Mouse (Mus musculus) cerebellum, adult (tissue): Measurements from ENCODE around the gene Cyp11a1.

Experiments used
- ATAC-seq: cut with Nextera tagmentation; 2 replicates; pipeline ENCODE4 v1.9.2; 2017; ENCODE audit warnings: mild to moderate bottlenecking, moderate library complexity, mixed read lengths; ENCODE audit not compliant: insufficient number of reproducible peaks, low FRiP score, low TSS enrichment

Gene Cyp11a1

DNA sequence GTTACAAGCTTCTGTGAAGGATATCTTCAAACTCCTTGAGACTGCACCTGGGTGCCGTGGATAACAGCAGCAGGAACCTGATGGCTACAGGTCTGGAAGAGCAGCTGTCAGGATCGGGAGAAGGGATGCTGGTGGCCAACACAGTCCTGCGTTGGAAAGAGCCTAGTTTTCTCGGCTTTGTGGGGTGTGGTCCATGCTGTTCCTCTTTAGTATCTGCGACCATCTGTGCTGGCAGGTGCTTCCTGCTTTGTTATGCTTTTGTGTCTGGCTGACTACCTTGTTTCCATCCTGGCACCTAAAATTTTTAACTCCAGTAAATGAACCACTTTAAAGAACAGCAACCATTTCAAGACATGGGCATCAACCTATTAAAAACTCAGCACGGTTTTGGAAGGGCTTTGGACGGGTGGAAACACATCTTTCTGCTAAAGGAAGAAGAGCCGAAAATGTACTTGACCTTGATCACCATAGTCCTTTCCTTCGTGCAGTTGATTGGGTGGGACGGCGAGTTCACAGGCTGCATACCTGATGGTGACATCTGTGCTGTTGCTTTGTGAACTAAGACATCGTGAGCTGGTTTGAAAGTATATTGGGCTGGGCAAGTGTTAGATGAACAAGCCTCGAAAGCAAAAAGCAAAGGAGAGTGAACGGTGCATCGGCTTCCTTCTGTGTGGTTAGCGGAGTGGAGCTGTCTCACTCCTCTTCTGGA lies at the start of gene Cyp11a1:
Gene Cyp11a1 (plus strand): TSS at position 659 of the 709 bp plus-strand sequence.
- ATAC-seq = no peak

DNA sequence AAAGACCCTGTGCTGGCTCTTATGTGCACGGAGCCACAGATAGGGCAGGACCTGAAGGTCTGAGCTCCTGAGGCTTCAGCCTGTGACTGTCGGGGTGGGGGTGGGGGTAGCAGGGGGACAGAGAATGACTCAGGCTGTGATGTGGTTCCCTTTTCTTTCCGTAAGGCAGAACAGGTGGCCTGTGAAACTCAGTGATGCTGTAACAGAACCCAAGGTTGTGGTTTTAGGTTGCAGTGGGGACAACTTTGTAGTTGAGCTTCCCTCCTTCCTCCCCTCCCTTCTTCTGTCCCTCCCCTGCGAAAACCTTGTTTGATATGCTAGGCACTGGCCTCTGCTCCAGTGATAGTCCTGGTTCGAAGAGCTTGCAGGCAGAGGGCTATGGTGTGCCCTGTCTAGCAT lies 49.4 kb upstream of the Cyp11a1 start:
- no peak for ATAC-seq

GRCm38 (mm10) chr9:57958615-57959014 lies 47.6 kb upstream of the Cyp11a1 start:
- ATAC-seq = no peak

GRCm38 (mm10) chr9:57959399-57959798 lies 46.8 kb upstream of the Cyp11a1 start:
- ATAC-seq = no peak

- no peak for ATAC-seq
These were observed 46.0 kb upstream of the Cyp11a1 start for GRCm38 (mm10) chr9:57959886-57960866.

- no peak for ATAC-seq
These were observed 45.0 kb upstream of the Cyp11a1 start for GRCm38 (mm10) chr9:57961226-57961625.

DNA sequence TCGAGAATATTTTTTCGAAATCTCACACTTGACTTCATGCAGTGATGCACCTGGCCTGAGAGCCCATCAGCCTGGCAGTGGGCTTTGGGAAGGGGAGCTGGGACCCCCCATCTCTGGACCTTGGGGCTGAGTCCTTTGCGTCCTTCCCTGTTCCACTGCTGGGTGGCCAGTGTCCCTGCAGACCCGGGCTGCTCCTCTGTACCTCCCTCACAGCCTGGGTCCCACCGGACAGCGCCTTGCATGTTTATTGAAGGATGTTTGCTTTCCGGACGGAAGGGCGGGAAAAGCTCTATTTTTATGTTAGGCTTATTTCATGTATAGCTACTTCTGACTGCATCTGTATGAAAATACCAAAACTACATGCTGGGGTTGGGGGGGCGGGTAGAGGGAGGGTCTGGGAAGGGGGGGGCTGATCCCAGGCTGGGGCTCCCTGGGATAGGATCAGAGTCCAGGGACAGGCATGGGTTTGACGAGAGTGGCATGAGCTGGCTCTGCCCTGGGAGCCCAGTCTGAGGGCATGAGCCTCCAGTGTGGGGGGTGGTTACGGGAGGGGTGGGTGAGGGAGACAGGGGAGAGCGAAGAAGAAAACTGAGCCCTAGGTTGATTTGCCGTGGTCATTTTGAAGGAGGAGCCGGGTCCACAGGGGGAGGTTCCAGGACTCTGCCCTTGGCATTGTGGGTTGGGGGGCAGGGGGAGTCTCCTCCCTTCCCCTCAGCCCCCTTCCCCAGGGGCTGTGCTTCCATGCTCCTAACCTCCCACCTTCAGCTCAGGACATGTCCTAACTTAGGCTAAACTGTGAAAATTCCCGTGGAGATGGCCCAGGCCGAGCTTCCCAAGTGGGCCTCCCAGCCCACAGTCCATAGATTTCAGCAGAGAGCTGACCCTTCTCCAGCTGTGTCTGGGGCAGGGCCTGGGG lies 44.1 kb upstream of the Cyp11a1 start:
- no peak for ATAC-seq

DNA sequence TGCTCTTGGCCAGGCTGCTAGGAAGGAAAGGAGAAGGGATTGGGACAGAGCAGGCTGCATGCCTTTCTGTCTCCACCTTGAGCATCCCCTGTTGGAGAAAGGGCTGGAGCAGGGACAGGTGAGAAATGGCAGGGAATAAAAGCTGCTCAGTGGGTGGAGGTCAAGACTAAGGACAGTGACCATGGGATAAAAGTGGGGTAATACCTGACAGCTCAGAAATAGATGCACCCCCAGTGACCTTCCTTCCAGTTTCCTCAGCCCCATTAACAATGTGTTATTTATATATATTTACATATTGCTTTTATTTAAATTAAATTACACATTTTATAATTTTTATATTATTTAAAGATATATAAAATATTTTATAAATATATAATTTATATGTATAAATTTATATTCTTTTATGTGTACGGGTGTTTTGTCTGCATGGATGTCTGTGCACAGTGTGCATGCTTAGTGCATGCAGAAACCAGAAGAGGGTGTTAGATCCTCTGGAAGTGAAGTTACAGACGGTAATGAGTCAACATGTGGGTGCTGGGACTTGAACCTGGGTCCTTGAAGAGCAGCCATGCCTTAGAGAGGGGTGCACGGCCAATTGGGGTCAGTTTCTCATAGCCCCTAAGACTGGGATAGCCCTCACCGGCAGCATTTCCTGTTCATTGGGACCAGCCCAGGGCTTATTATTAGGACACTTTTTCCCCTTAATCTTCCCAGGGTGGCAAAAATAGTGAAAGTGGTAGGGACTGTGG lies 42.8 kb upstream of the Cyp11a1 start:
- no peak for ATAC-seq

- no peak for ATAC-seq
These were observed 42.2 kb upstream of the Cyp11a1 start for GRCm38 (mm10) chr9:57963998-57964395.

DNA sequence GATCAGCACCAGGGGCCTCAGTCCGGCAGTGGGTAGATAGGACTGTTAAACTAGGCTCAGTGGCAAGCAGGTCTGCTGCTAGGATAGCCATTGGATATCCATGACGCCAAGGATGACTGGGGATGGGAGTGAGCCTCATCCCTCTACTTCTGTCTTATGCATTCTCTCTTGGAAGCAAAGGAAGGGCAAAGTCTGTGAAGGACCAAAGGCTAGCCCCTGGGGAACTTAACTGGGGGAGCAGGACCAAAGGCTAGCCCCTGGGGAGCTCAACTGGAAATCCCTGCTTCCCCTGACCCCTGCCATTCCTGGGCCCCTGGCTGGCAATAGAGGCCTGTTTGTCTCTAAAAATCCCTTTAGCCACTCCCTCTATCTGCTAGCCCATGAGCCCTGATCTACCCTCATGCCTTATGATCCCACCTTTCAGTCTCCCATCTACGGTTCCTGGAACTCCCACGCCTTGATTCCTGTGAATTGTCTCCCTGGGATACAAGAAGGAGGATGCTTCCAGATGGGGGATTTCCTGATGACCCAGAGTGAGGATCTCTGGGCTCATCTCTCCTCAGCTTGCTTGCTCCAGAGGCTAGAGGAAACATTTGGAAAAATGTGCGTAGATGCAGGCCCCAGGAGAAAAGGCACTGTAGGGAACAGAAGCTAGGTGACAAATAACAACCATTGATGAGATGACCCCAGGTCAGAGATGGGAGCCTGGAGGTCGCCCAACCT lies 41.5 kb upstream of the Cyp11a1 start:
- ATAC-seq = no peak

- no peak for ATAC-seq
These were observed 40.7 kb upstream of the Cyp11a1 start for GRCm38 (mm10) chr9:57965281-57966185.

- peak; percentile 83 for ATAC-seq
These were observed 38.8 kb upstream of the Cyp11a1 start for GRCm38 (mm10) chr9:57967237-57967960.

DNA sequence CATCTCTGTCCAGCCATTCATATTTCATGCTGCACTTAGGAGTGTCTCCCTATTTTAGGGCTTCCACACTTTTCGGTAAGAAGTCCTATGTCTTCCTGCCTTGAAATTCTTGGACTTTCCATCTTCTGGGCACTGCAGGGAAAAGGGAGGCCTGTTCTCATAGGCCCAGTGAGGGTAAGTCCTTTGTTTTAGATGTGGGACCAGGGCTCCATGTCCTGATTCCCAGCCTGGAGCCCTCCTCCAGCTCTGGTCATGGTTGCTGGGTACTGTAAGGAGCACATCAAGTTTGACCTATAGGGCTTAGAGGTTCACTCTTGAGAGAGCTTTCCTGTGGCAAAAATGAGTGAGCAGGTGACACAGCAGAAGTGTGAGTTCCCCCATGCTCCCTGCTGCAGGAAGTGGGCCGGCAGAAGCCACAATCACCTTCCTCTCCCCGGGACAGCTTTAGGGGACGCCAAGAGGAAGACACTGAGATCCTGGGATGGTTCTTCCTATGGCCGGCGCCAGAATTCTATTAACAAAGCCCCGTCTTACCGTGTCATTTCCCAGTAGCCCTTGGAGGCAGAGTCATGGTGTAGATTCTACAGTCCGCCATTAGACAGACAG lies 37.9 kb upstream of the Cyp11a1 start:
- ATAC-seq = no peak

DNA sequence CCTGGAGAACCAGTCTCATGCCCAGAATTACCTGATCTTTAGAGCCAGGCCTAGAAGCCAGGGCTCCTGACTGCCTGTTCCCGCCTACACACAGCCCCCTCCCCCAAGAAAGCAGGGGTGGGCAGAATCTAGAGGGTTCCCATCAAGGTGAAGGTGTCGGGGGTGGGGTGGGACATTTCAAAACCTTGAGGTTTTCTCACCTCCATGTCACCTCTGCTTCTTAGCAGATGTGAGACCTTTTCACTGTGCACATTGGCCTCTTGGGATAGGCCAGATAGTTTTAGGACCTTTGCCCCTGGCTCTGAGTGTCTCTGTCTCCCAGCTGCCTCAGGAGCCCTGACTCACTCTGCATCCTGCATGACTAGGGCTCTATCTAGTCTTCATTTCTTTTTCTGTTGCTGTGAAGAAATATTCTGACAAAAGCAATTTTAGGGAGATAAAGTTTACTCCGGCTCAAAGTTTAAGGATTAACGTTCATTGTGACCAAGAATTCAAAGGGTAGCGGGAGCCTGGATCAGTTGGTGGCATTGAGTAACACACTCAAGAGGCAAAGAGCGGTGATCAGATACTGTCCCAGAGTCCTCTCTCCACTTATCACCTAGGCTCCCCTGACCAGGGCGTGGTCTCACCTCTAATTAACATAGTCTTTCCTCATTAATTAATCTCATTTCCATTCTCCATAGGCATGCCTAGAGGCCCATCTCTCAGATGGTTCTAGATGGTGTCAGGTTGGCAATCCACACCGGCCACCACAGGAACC lies 37.2 kb upstream of the Cyp11a1 start:
- no peak for ATAC-seq

DNA sequence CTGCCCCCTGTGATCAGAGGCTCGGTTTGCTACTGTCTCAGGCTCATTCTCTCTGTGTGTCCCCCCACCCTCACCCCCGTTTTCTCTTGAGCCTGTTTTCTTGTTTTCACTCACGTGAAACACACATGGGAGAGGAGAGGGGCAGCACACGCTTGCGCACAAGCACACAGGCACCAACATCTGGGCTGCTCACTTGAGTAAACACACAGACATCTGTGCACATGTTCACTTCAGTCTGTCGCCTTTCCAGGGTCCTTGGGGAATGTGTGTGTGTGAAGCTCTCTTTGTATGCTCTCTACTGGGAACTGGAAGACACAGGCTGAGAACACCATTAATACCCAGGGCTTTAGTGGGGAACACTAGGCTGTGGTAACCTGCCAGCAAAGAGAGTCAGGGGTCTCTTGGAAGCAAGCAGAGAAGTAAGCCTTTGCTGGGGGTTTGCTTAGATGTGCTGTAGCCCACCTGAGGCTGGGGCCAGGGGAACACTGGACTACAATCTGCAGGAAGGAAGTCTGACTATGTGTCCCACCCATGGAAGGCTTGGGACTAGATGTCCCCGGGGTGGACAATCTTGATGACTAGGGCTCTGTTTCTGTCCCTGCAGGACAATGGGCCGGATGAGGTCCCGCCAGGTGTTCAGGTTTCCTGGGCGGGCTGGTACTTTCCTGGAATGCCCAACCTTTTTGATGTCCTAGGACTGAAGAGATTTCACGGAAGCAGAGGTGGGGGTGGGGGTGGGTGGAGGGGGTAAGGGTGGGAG lies 36.3 kb upstream of the Cyp11a1 start:
- no peak for ATAC-seq

DNA sequence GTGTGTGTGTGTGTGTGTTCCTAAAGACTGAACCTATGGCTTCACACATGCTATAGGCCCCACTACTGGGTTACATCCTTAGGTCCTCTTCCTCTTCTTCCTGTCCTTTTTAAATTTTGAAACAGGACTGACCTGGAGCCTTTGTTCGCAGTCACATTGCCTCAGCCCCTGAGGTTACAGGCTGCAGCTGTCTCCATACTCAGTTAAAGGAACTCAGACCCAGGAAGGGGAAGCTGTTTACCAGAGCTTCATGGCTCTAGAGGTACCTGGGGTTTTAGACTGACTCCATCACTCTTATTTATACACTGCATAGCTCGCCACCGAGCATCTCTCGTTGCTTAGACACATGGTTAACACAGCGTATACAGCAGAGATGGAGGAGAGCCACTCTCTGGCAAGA lies 34.8 kb upstream of the Cyp11a1 start:
- ATAC-seq = no peak
